Mouse (Mus musculus): ENCODE measurements around the gene Camsap1. TPM values are rescaled to one million over a fixed set of nuclear protein-coding genes. Genes with fewer than 3 reads are reported as not detected.

The Camsap1 gene
- total and polyA plus RNA-seq, 3 experiments: 24.2 to 30.2 (median 25.8) TPM

- Histone ChIP-seq H3K79me2 (ENCODE audit: control insufficient read depth, insufficient read depth, low read length, poor library complexity) (no peaks in the 10 kb centered on the region), H3K36me3 (ENCODE audit: control insufficient read depth in 1 of 2, insufficient read depth in 2 of 2, low read length in 2 of 2) (peaks cover 0 to 10% of the 10 kb centered on the region in 2 experiments; a peak in 3 of 4 replicates), H3K4me1 (ENCODE audit: control insufficient read depth in 1 of 2, insufficient read depth in 2 of 2, low read length in 2 of 2) (no peaks in the 10 kb centered on the region; a peak in 1 of 4 replicates), H3K27me3 (ENCODE audit: control insufficient read depth in 1 of 2, insufficient read depth in 2 of 2, low read length in 2 of 2) (no peaks in the 10 kb centered on the region), H3K9ac (ENCODE audit: control insufficient read depth, low read depth, low read length, poor library complexity, severe bottlenecking) (no peak overlapping the region), H3K4me3 (ENCODE audit: control insufficient read depth in 1 of 2, insufficient read depth in 1 of 2, low read depth in 2 of 2, low read length in 2 of 2) (no peak overlapping the region), H3K27ac (ENCODE audit: control insufficient read depth, low read depth, low read length) (no peak overlapping the region), H3K9me3 (replicated peaks; ENCODE audit: insufficient read depth, low read length) (no peaks in the 10 kb centered on the region)
- no peak for DNase-seq (ENCODE audit: low read depth, low spot score)
- TF ChIP-seq POLR2A (IDR thresholded peaks at IDR 0.05; ENCODE audit: control insufficient read depth in 1 of 2, insufficient read depth in 1 of 2, low read depth in 1 of 2, low read length in 2 of 2, poor library complexity in 1 of 2) (no peak), ZMIZ1 (IDR thresholded peaks at IDR 0.05; ENCODE audit: low read depth, low read length) (no peak), POLR2AphosphoS2 (IDR thresholded peaks at IDR 0.05; ENCODE audit: low read length) (no peak), MYB (IDR thresholded peaks at IDR 0.05; ENCODE audit: low read depth, low read length) (no peak), ZNF384 (IDR thresholded peaks at IDR 0.05; ENCODE audit: low read depth, low read length) (no peak), ETS1 (IDR thresholded peaks at IDR 0.05; ENCODE audit: low read depth, low read length) (no peak), CTCF (IDR thresholded peaks at IDR 0.05 in 2 of 3, conservative IDR thresholded peaks at IDR 0.05 in 1 of 3; ENCODE audit: control insufficient read depth in 1 of 3, insufficient read depth in 1 of 3, low read depth in 2 of 3, low read length in 3 of 3, poor library complexity in 1 of 3, severe bottlenecking in 1 of 3) (no peak), CHD1 (IDR thresholded peaks at IDR 0.05; ENCODE audit: low read depth, low read length) (no peak), GABPA (IDR thresholded peaks at IDR 0.05; ENCODE audit: low read depth, low read length) (no peak), USF1 (IDR thresholded peaks at IDR 0.05; ENCODE audit: low read depth, low read length) (no peak), JUND (IDR thresholded peaks at IDR 0.05; ENCODE audit: low read depth, low read length) (no peak), TCF12 (IDR thresholded peaks at IDR 0.05; ENCODE audit: low read depth, low read length) (no peak), MXI1 (IDR thresholded peaks at IDR 0.05; ENCODE audit: low read depth, low read length) (no peak), USF2 (IDR thresholded peaks at IDR 0.05; ENCODE audit: borderline replicate concordance in 1 of 2, insufficient read depth in 1 of 2, low read depth in 1 of 2, low read length in 2 of 2) (no peak), MAZ (IDR thresholded peaks at IDR 0.05; ENCODE audit: low read depth, low read length) (no peak), E2F4 (IDR thresholded peaks at IDR 0.05; ENCODE audit: borderline replicate concordance, low read depth, low read length) (no peak), EP300 (IDR thresholded peaks at IDR 0.05; ENCODE audit: low read depth in 1 of 2, low read length in 2 of 2) (no peak)
Observed at GRCm38 (mm10) chr2:25949291-25949690, 33.8 kb downstream of the Camsap1 start.

- Histone ChIP-seq H3K9me3 (replicated peaks; ENCODE audit: insufficient read depth, low read length) (no peaks in the 10 kb centered on the region), H3K36me3 (ENCODE audit: control insufficient read depth in 1 of 2, insufficient read depth in 2 of 2, low read length in 2 of 2) (peaks cover 0 to 14% of the 10 kb centered on the region in 2 experiments; a peak in 3 of 4 replicates), H3K27me3 (ENCODE audit: control insufficient read depth in 1 of 2, insufficient read depth in 2 of 2, low read length in 2 of 2) (no peaks in the 10 kb centered on the region), H3K9ac (ENCODE audit: control insufficient read depth, low read depth, low read length, poor library complexity, severe bottlenecking) (no peak overlapping the region), H3K79me2 (ENCODE audit: control insufficient read depth, insufficient read depth, low read length, poor library complexity) (no peaks in the 10 kb centered on the region), H3K4me3 (ENCODE audit: control insufficient read depth in 1 of 2, insufficient read depth in 1 of 2, low read depth in 2 of 2, low read length in 2 of 2) (no peak overlapping the region), H3K4me1 (ENCODE audit: control insufficient read depth in 1 of 2, insufficient read depth in 2 of 2, low read length in 2 of 2) (peaks cover 0 to 2% of the 10 kb centered on the region in 2 experiments; a peak in 1 of 4 replicates), H3K27ac (ENCODE audit: control insufficient read depth, low read depth, low read length) (no peak overlapping the region)
- TF ChIP-seq SIN3A (IDR thresholded peaks at IDR 0.05; ENCODE audit: low read length) (no peak), GABPA (IDR thresholded peaks at IDR 0.05; ENCODE audit: low read depth, low read length) (no peak), CTCF (IDR thresholded peaks at IDR 0.05 in 2 of 3, conservative IDR thresholded peaks at IDR 0.05 in 1 of 3; ENCODE audit: control insufficient read depth in 1 of 3, insufficient read depth in 1 of 3, low read depth in 2 of 3, low read length in 3 of 3, poor library complexity in 1 of 3, severe bottlenecking in 1 of 3) (peak in 1 of 3 experiments; percentile 7; a peak in 1 of 6 replicates), MEF2A (IDR thresholded peaks at IDR 0.05; ENCODE audit: extremely low read depth, insufficient replicate concordance, low read depth, low read length, poor library complexity, severe bottlenecking) (no peak), ZNF384 (IDR thresholded peaks at IDR 0.05; ENCODE audit: low read depth, low read length) (no peak), TAL1 (IDR thresholded peaks at IDR 0.05; ENCODE audit: low read length) (no peak), ZKSCAN1 (IDR thresholded peaks at IDR 0.05; ENCODE audit: low read depth, low read length) (no peak), TCF12 (IDR thresholded peaks at IDR 0.05; ENCODE audit: low read depth, low read length) (no peak)
- no peak for DNase-seq (ENCODE audit: low read depth, low spot score)
Observed at GRCm38 (mm10) chr2:25947950-25948349, 35.1 kb downstream of the Camsap1 start.
